Mouse (Mus musculus): ENCODE results near the gene Gm26920. TPM values are rescaled to one million over a fixed set of nuclear protein-coding genes. Genes with fewer than 3 reads are reported as not detected.
A peak's percentile ranks its signal among the peaks of the same experiment; 100 is the strongest.

Gm26920 gene
- polyA plus RNA-seq, 1 experiment from 2014 or later: 1.2 TPM

GRCm38 (mm10) chr7:30099297-30099696, 9.1 kb upstream of the Gm26920 start:
- Histone ChIP-seq H3K9ac (ENCODE audit: low read length) (no peak overlapping the region), H3K27me3 (ENCODE audit: control insufficient read depth, insufficient read depth, low read length) (no peaks in the 10 kb centered on the region), H3K9me3 (ENCODE audit: control insufficient read depth, low read length) (peaks cover 4% of the 10 kb centered on the region; the same call in 1 of the 2 replicates), H3K4me3 (ENCODE audit: low read depth, low read length) (no peak overlapping the region), H3K4me1 (ENCODE audit: control insufficient read depth, insufficient read depth, low read length) (peaks cover 2% of the 10 kb centered on the region; the same call in 1 of the 2 replicates), H3K27ac (ENCODE audit: low read depth, low read length) (no peak overlapping the region), H3K36me3 (ENCODE audit: control insufficient read depth, insufficient read depth, low read length) (peaks cover 38% of the 10 kb centered on the region), H3K4me2 (no peak overlapping the region)
- WGBS: 97% methylated on average over 13 of the region's 13 CpGs
- DNase-seq (ENCODE audit: low spot score, missing footprints) (no peak), ATAC-seq (ENCODE audit: low FRiP score) (no peak)

GRCm38 (mm10) chr7:30095551-30096125, 5.4 kb upstream of the Gm26920 start:
- peak; percentile 88 for DNase-seq (ENCODE audit: low spot score, missing footprints)

GRCm38 (mm10) chr7:30094646-30095429, 4.6 kb upstream of the Gm26920 start, which contains the start of gene Zfp260:
Zfp260 (plus strand) TSS chr7:30094777.
- Histone ChIP-seq H3K4me1 (ENCODE audit: control insufficient read depth, insufficient read depth, low read length) (peaks cover 5% of the 10 kb centered on the region; the same call in 1 of the 2 replicates), H3K27ac (ENCODE audit: low read depth, low read length) (peak within 1 kb of the TSS; percentile 86), H3K9me3 (ENCODE audit: control insufficient read depth, low read length) (no peaks in the 10 kb centered on the region), H3K9ac (ENCODE audit: low read length) (peak within 1 kb of the TSS; percentile 72), H3K27me3 (ENCODE audit: control insufficient read depth, insufficient read depth, low read length) (no peaks in the 10 kb centered on the region), H3K36me3 (ENCODE audit: control insufficient read depth, insufficient read depth, low read length) (peaks cover 4% of the 10 kb centered on the region), H3K4me2 (peak within 1 kb of the TSS; percentile 60), H3K4me3 (ENCODE audit: low read depth, low read length) (peak within 1 kb of the TSS; percentile 45)
- under 1% methylated on average over 26 of the region's 26 CpGs for WGBS
- DNase-seq (ENCODE audit: low spot score, missing footprints): peak; percentile 99
- ATAC-seq (ENCODE audit: low FRiP score): peak; percentile 85

More at GRCm38 (mm10) chr7:30095551-30096125, 5.4 kb upstream of the Gm26920 start:
- Histone ChIP-seq H3K4me2 (peak overlapping the region; percentile 60), H3K4me1 (ENCODE audit: control insufficient read depth, insufficient read depth, low read length) (peaks cover 5% of the 10 kb centered on the region; the same call in 1 of the 2 replicates), H3K27ac (ENCODE audit: low read depth, low read length) (peak overlapping the region; percentile 86; the same call in 1 of the 2 replicates), H3K9ac (ENCODE audit: low read length) (peak overlapping the region; percentile 72), H3K4me3 (ENCODE audit: low read depth, low read length) (peak overlapping the region; percentile 45), H3K9me3 (ENCODE audit: control insufficient read depth, low read length) (no peaks in the 10 kb centered on the region), H3K36me3 (ENCODE audit: control insufficient read depth, insufficient read depth, low read length) (peaks cover 11% of the 10 kb centered on the region), H3K27me3 (ENCODE audit: control insufficient read depth, insufficient read depth, low read length) (no peaks in the 10 kb centered on the region)
- WGBS: 17% methylated on average over 5 of the region's 5 CpGs
- ATAC-seq (ENCODE audit: low FRiP score): no peak

- Histone ChIP-seq H3K4me2 (peak overlapping the region; percentile 60), H3K27ac (ENCODE audit: low read depth, low read length) (no peak overlapping the region), H3K9me3 (ENCODE audit: control insufficient read depth, low read length) (no peaks in the 10 kb centered on the region), H3K9ac (ENCODE audit: low read length) (peak overlapping the region; percentile 72; the same call in 1 of the 2 replicates), H3K27me3 (ENCODE audit: control insufficient read depth, insufficient read depth, low read length) (no peaks in the 10 kb centered on the region), H3K36me3 (ENCODE audit: control insufficient read depth, insufficient read depth, low read length) (0 out of 2 replicates have a peak, but pooled peaks cover 2% of the 10 kb centered on the region), H3K4me3 (ENCODE audit: low read depth, low read length) (peak overlapping the region; percentile 45; the same call in 1 of the 2 replicates), H3K4me1 (ENCODE audit: control insufficient read depth, insufficient read depth, low read length) (peaks cover 11% of the 10 kb centered on the region)
- WGBS: 74% methylated on average over 6 of the region's 6 CpGs
- ATAC-seq (ENCODE audit: low FRiP score): no peak
- DNase-seq (ENCODE audit: low spot score, missing footprints): no peak
Measured at GRCm38 (mm10) chr7:30093918-30094415, 3.8 kb upstream of the Gm26920 start.

- Histone ChIP-seq H3K27me3 (ENCODE audit: control insufficient read depth, insufficient read depth, low read length) (no peaks in the 10 kb centered on the region), H3K4me2 (no peak overlapping the region), H3K9me3 (ENCODE audit: control insufficient read depth, low read length) (no peaks in the 10 kb centered on the region), H3K4me1 (ENCODE audit: control insufficient read depth, insufficient read depth, low read length) (peaks cover 17% of the 10 kb centered on the region), H3K27ac (ENCODE audit: low read depth, low read length) (no peak overlapping the region), H3K36me3 (ENCODE audit: control insufficient read depth, insufficient read depth, low read length) (no peaks in the 10 kb centered on the region), H3K4me3 (ENCODE audit: low read depth, low read length) (no peak overlapping the region), H3K9ac (ENCODE audit: low read length) (no peak overlapping the region)
- WGBS: 82% methylated on average over 9 of the region's 9 CpGs
- ATAC-seq (ENCODE audit: low FRiP score): no peak
- no peak for DNase-seq (ENCODE audit: low spot score, missing footprints)
Measured at GRCm38 (mm10) chr7:30092666-30093065, 2.5 kb upstream of the Gm26920 start.

GRCm38 (mm10) chr7:30090970-30091585, 868 bp upstream of the Gm26920 start:
- DNase-seq (ENCODE audit: low spot score, missing footprints) (peak; percentile 88), ATAC-seq (ENCODE audit: low FRiP score) (peak; percentile 8; the same call in 1 of the 2 replicates)
- Histone ChIP-seq H3K27me3 (ENCODE audit: control insufficient read depth, insufficient read depth, low read length) (no peaks in the 10 kb centered on the region), H3K4me1 (ENCODE audit: control insufficient read depth, insufficient read depth, low read length) (peaks cover 17% of the 10 kb centered on the region), H3K4me2 (peak overlapping the region; percentile 46), H3K9ac (ENCODE audit: low read length) (peak overlapping the region; percentile 54; the same call in 1 of the 2 replicates), H3K9me3 (ENCODE audit: control insufficient read depth, low read length) (no peaks in the 10 kb centered on the region), H3K27ac (ENCODE audit: low read depth, low read length) (peak overlapping the region; percentile 36; the same call in 1 of the 2 replicates), H3K4me3 (ENCODE audit: low read depth, low read length) (peak overlapping the region; percentile 68), H3K36me3 (ENCODE audit: control insufficient read depth, insufficient read depth, low read length) (peaks cover 6% of the 10 kb centered on the region; the same call in 1 of the 2 replicates)
- WGBS: 8% methylated on average over 9 of the region's 9 CpGs

GRCm38 (mm10) chr7:30089405-30089804, 805 bp downstream of the Gm26920 start:
- H3K36me3 ChIP-seq (ENCODE audit: control insufficient read depth, insufficient read depth, low read length): peaks cover 17% of the 10 kb centered on the region; the same call in 1 of the 2 replicates
- DNase-seq (ENCODE audit: low spot score, missing footprints) (no peak), ATAC-seq (ENCODE audit: low FRiP score) (no peak)
- peak overlapping the region; percentile 68 for H3K4me3 ChIP-seq (ENCODE audit: low read depth, low read length)
- WGBS: 14% methylated on average over 6 of the region's 6 CpGs
- H3K27me3 ChIP-seq (ENCODE audit: control insufficient read depth, insufficient read depth, low read length): no peaks in the 10 kb centered on the region
- peak overlapping the region; percentile 81 for H3K4me2 ChIP-seq
- no peak overlapping the region for H3K27ac ChIP-seq (ENCODE audit: low read depth, low read length)
- H3K4me1 ChIP-seq (ENCODE audit: control insufficient read depth, insufficient read depth, low read length): peaks cover 16% of the 10 kb centered on the region
- H3K9ac ChIP-seq (ENCODE audit: low read length): peak overlapping the region; percentile 81
- H3K9me3 ChIP-seq (ENCODE audit: control insufficient read depth, low read length): no peaks in the 10 kb centered on the region

- Histone ChIP-seq H3K36me3 (ENCODE audit: control insufficient read depth, insufficient read depth, low read length) (peaks cover 19% of the 10 kb centered on the region; the same call in 1 of the 2 replicates), H3K27me3 (ENCODE audit: control insufficient read depth, insufficient read depth, low read length) (no peaks in the 10 kb centered on the region), H3K9me3 (ENCODE audit: control insufficient read depth, low read length) (no peaks in the 10 kb centered on the region), H3K4me3 (ENCODE audit: low read depth, low read length) (no peak overlapping the region), H3K27ac (ENCODE audit: low read depth, low read length) (no peak overlapping the region), H3K9ac (ENCODE audit: low read length) (no peak overlapping the region), H3K4me1 (ENCODE audit: control insufficient read depth, insufficient read depth, low read length) (peaks cover 12% of the 10 kb centered on the region), H3K4me2 (no peak overlapping the region)
- ATAC-seq (ENCODE audit: low FRiP score) (no peak), DNase-seq (ENCODE audit: low spot score, missing footprints) (no peak)
- 95% methylated on average over 9 of the region's 9 CpGs for WGBS
Measured at GRCm38 (mm10) chr7:30086524-30086923, 3.7 kb downstream of the Gm26920 start.

All from midbrain, embryonic 11.5 days (tissue).